Mouse (Mus musculus) duodenum, adult 2 months (tissue): ENCODE data around the gene Olfr643. TPM values are rescaled to one million over a fixed set of nuclear protein-coding genes. Genes with fewer than 3 reads are reported as not detected.

Experiments
- polyA plus RNA-seq: library from polyadenylated mRNA; depleted of rRNA; stranded (reverse); fragments of >200 nt; gene quantifications from 2 replicates; pipeline ENCODE4 v1.2.3, GENCODE M21; 2012; ENCODE audit warnings: low replicate concordance; rRNA removed

The Olfr643 gene
- polyA plus RNA-seq: not detected in 2 replicates

GRCm38 (mm10) chr7:104137305-104137704, at the start of gene Olfr643:
Gene Olfr643, minus strand, starts transcription at chr7:104137405.

GRCm38 (mm10) chr7:104183292-104183691, 46.1 kb upstream of the Olfr643 start, which contains the start of gene Olfr648:
Gene Olfr648, minus strand, starts transcription at chr7:104183392.

DNA sequence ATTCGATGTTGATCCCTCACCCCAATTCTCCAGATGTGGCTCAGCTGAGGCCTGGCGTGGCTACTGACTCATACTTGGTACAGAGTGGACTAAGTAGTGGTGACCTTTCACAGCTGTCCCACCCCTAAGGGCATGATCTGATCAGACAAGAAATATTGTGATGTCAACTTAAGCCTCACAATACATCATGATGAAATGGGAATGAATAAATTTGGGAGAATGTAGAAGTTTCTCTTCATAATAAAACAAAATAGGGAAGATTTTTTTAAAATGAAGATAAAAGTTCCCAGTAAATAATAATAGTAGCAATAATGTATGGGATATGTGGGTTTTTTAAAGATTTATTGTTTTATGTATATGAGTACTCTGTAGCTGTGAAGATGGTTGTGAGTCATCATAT, 13.3 kb upstream of the Olfr643 start, which contains the start of gene Ubqlnl:
TSS of gene Ubqlnl (minus strand) at position 101 of the 400 bp plus-strand sequence.

GRCm38 (mm10) chr7:104143179-104143578, 6.0 kb upstream of the Olfr643 start, which contains the start of gene Ubqln3:
Gene Ubqln3, minus strand, starts transcription at chr7:104143279.

GRCm38 (mm10) chr7:104129726-104130125, 7.5 kb downstream of the Olfr643 start, which contains the start of gene Ubqln5:
Gene Ubqln5, minus strand, starts transcription at chr7:104129826.

DNA sequence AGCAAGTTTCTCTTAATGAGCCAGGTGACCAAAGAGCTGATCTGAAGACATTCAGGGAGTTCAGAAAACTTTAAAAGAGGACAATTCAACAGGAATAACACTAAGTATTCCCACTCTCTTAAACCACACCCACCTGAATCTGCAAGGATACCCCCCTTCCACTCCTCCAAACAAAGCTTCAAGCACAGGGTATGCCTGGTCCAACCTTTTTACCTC, 32.5 kb downstream of the Olfr643 start, which contains the start of gene Olfr646:
TSS of gene Olfr646 (plus strand) at position 117 of the 216 bp plus-strand sequence.

DNA sequence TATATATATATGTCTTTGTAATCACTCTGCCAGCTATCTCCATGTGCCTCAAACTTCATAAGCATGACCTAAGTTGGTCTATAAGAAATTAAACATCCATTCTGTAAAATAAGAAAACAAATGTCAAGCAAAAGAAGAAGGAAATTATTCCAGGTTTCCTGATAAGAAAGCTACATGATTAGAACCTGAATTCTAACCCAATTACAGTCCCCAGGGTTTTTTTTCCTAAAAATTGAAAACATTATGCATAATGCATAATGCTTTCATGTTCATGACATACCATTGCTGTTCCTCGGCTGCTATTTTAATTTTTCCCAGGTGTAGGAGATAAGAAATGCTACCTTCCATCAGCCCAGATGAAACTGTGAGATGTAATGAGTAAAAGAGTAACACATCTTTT, 51.8 kb downstream of the Olfr643 start, which contains the start of gene Olfr645:
TSS of gene Olfr645 (minus strand) at position 101 of the 400 bp plus-strand sequence.

DNA sequence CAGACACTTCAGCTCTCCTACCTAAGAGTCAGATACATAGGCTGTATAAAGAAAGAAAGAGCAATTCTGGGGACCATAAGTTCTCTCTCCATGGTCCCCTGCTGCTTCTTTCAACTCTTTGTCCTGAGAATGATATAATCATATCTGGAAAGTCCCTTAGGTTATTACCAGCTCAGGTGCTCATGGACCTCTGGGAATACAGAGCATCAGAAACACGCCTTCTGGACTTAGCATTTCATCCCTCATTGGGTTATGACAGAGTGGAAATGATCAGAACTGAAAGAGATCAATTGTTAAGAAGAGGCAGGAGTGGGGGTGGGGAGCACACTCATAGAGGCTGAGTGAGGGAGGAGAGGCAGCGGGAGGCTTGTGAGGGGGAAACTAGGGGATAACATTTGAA, 65.4 kb downstream of the Olfr643 start, which contains the start of gene Olfr644:
TSS of gene Olfr644 (minus strand) at position 101 of the 400 bp plus-strand sequence.

DNA sequence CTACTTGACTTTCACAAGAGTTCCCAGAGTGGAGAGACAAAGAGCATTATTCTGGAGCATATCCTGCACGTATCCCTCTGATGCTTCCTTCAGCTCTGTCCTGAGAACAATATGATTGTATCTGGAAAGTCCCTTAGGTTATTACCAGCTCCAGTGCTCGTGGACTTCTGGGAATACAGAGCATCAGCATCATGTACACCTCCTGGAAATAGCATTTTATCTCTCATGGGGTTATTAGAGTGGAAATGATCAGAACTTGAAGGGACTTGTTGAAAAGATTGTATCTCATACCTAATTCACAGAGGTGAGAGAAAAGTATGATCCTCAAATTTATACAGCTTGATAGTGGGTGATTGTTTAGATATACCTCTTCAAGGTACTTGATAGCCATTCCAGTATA, 75.9 kb downstream of the Olfr643 start, which contains the start of gene 4930516K23Rik:
TSS of gene 4930516K23Rik (minus strand) at position 101 of the 400 bp plus-strand sequence.

GRCm38 (mm10) chr7:104052566-104052965, 84.6 kb downstream of the Olfr643 start, which contains the start of gene Olfr642:
Gene Olfr642, minus strand, starts transcription at chr7:104052666.

GRCm38 (mm10) chr7:104035145-104035544, 102.1 kb downstream of the Olfr643 start, which contains the start of gene Olfr641:
Gene Olfr641, plus strand, starts transcription at chr7:104035445.

DNA sequence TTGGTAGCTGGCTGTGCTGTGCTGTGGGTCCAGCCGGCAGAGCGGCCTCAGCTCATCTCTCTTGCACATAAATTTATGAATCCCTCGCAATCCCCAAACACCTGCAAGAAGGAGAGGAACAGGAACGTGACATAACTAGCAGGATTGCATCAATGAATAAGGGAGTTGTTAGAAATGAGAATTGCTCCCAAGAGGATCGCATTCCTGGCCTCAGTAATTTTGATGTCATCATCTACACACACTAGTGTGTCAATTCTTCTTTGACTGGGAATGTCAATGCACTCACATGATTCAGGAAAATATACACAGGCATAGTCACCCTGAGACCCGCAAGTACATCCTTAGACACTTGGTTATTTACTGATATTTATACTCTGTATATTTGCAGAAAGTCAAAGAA, 111.7 kb downstream of the Olfr643 start, which contains the start of gene Olfr640:
TSS of gene Olfr640 (minus strand) at position 101 of the 400 bp plus-strand sequence.

GRCm38 (mm10) chr7:104017203-104017602, 120.0 kb downstream of the Olfr643 start, which contains the start of gene Olfr639:
Gene Olfr639, minus strand, starts transcription at chr7:104017303.

DNA sequence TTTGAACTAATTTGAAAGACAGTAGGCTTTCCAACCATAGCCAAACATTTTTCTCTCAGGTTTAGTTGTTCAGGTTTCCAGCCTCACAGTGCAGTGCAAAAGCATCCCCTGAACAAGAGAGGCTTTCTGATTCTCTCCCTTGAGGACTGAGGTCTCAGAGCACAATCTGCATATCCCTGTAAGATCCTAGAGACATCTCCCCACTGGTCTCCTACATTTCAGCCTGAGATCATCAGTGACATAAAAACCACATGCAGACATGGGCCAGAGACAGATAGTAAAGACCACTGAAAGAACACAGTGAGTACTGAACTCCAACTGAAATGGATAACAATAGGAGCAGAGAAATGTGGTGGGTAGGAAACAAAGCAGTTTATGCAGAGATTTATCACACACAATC, 138.8 kb downstream of the Olfr643 start, which contains the start of gene Olfr638:
TSS of gene Olfr638 (plus strand) at position 301 of the 400 bp plus-strand sequence.

DNA sequence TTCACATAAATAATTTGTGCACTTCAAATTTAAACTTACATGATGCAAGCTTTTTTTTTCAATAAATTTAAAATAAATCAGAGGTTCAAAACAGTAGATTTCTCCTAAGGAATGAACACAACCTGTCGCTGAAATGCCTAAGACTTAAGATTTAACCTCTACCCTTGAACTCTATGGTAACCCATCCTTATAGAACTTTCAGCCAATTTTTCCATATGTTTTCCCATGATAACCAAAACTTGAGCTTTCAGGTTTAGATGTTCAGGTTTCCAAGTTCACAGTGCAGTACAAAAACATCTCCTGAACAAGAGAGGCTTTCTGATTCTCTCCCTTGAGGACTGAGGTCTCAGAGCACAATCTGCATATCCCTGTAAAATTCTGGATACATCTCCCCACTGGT, 166.4 kb downstream of the Olfr643 start, which contains the start of gene Olfr635:
TSS of gene Olfr635 (plus strand) at position 301 of the 400 bp plus-strand sequence.

Other genes with a start within 250 kb of the Olfr643 start
- not detected in 2 replicates for gene Olfr64, start 242.9 kb downstream of the Olfr643 start, polyA plus RNA-seq
- not detected in 2 replicates for gene Olfr65, start 233.9 kb downstream of the Olfr643 start, polyA plus RNA-seq
- not detected in 2 replicates for gene Olfr631, start 208.6 kb downstream of the Olfr643 start, polyA plus RNA-seq
- 0.20 TPM in 1 of 2 replicates, not detected in the other for gene Olfr632, start 203.1 kb downstream of the Olfr643 start, polyA plus RNA-seq
- not detected in 2 replicates for gene Olfr633, start 193.0 kb downstream of the Olfr643 start, polyA plus RNA-seq
- gene Olfr635, start 166.3 kb downstream of the Olfr643 start, polyA plus RNA-seq: not detected in 2 replicates
- gene Olfr638, start 138.7 kb downstream of the Olfr643 start, polyA plus RNA-seq: not detected in 2 replicates
- gene Olfr639, start 120.1 kb downstream of the Olfr643 start, polyA plus RNA-seq: not detected in 2 replicates
- gene Olfr640, start 111.8 kb downstream of the Olfr643 start, polyA plus RNA-seq: not detected in 2 replicates
- not detected in 2 replicates for gene Olfr641, start 102.0 kb downstream of the Olfr643 start, polyA plus RNA-seq
- not detected in 2 replicates for gene Olfr642, start 84.7 kb downstream of the Olfr643 start, polyA plus RNA-seq
- not detected in 2 replicates for gene 4930516K23Rik, start 76.0 kb downstream of the Olfr643 start, polyA plus RNA-seq
- gene Olfr644, start 65.5 kb downstream of the Olfr643 start, polyA plus RNA-seq: not detected in 2 replicates
- not detected in 2 replicates for gene Olfr645, start 51.9 kb downstream of the Olfr643 start, polyA plus RNA-seq
- not detected in 2 replicates for gene Olfr646, start 32.5 kb downstream of the Olfr643 start, polyA plus RNA-seq
- gene Ubqln5, start 7.6 kb downstream of the Olfr643 start, polyA plus RNA-seq: not detected in 2 replicates
- gene Ubqln3, start 5.9 kb upstream of the Olfr643 start, polyA plus RNA-seq: not detected in 2 replicates
- gene Ubqlnl, start 13.2 kb upstream of the Olfr643 start, polyA plus RNA-seq: not detected in 2 replicates
- not detected in 2 replicates for gene Olfm5, start 27.4 kb upstream of the Olfr643 start, polyA plus RNA-seq
- not detected in 2 replicates for gene Olfr648, start 46.0 kb upstream of the Olfr643 start, polyA plus RNA-seq
- gene Olfr649, start 58.6 kb upstream of the Olfr643 start, polyA plus RNA-seq: not detected in 2 replicates
- gene Trim6, start 81.4 kb upstream of the Olfr643 start, polyA plus RNA-seq: 0.24 and 0.58 TPM in 2 replicates
- gene Trim34a, start 107.1 kb upstream of the Olfr643 start, polyA plus RNA-seq: 2.1 and 2.6 TPM in 2 replicates
- gene Trim5, start 150.7 kb upstream of the Olfr643 start, polyA plus RNA-seq: 0.09 and 0.19 TPM in 2 replicates
- gene Trim12a, start 178.1 kb upstream of the Olfr643 start, polyA plus RNA-seq: 1.3 and 1.9 TPM in 2 replicates
- 0.05 and 1.1 TPM in 2 replicates for gene Trim34b, start 192.1 kb upstream of the Olfr643 start, polyA plus RNA-seq
- gene Trim12c, start 216.0 kb upstream of the Olfr643 start, polyA plus RNA-seq: 0.91 and 1.3 TPM in 2 replicates
- 0.05 TPM in 1 of 2 replicates, not detected in the other for gene Trim30b, start 232.5 kb upstream of the Olfr643 start, polyA plus RNA-seq